Mouse (Mus musculus): Measurements from ENCODE around the gene Ptgr2. TPM values are rescaled to one million over a fixed set of nuclear protein-coding genes. Genes with fewer than 3 reads are reported as not detected.

The Ptgr2 gene
- polyA plus RNA-seq, 1 experiment, result 3.3 TPM

DNA sequence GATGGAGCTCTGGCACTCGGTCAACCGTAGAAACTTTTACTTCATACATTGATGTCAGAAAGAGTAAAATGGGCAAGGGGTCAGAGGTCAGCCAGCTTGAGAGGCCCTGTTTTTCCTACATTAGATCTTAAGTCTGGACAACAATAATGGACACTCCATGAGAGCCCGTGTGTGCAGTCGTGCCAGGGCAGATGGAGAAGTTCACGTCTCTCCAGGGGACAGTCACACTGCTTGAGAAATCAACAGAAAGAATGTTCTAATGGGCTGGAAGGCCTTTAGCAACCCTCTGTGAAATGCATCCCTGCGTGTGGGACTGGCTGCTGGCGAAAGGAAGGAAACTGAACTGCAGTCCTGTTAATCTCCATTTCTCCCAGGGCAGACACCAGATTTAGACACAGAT lies 24.7 kb upstream of the Ptgr2 start:
- peaks cover 34% of the 10 kb centered on the region for H3K4me1 ChIP-seq
- peaks cover 25% of the 10 kb centered on the region for H3K9me3 ChIP-seq
- no peak for TF ChIP-seq FLI1 (IDR thresholded peaks at IDR 0.05; ENCODE audit: low read length)
- TF ChIP-seq GATA1 (IDR thresholded peaks at IDR 0.05; ENCODE audit: borderline replicate concordance, low read length), result no peak
- H3K4me3 ChIP-seq (replicated peaks), result no peak overlapping the region
- H3K36me3 ChIP-seq (replicated peaks; ENCODE audit: low read length), result no peaks in the 10 kb centered on the region
- H3K27me3 ChIP-seq (replicated peaks), result peaks cover 13% of the 10 kb centered on the region

DNA sequence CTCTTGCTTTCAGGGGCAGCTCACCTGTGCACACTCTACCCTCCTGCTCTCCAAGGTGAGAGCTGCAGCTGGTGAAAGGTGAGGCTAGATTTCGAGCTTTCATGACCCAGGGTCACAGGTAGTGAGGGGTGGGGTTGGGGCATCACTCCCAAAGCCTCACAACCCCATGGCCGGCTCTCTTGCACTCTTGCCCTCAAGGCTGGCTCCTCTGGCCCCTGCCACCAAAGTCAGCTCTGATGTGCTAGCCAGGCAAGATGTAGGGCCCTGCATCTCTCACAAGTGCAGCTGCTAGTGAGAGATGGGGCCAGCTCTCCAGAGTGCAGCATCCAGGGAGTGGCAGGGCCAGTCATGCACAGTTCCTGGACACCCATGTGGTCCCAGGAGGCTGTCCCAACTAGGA lies 17.8 kb upstream of the Ptgr2 start:
- H3K36me3 ChIP-seq (replicated peaks; ENCODE audit: low read length), result no peaks in the 10 kb centered on the region
- no peak overlapping the region for H3K4me3 ChIP-seq (replicated peaks)
- H3K27me3 ChIP-seq (replicated peaks), result peaks cover 23% of the 10 kb centered on the region
- peaks cover 15% of the 10 kb centered on the region for H3K4me1 ChIP-seq
- TF ChIP-seq FLI1 (IDR thresholded peaks at IDR 0.05; ENCODE audit: low read length) (no peak), GATA1 (IDR thresholded peaks at IDR 0.05; ENCODE audit: borderline replicate concordance, low read length) (no peak)
- H3K9me3 ChIP-seq, result peaks cover 18% of the 10 kb centered on the region

GRCm38 (mm10) chr12:84273366-84273765 lies 11.7 kb upstream of the Ptgr2 start:
- peaks cover 2% of the 10 kb centered on the region for H3K27me3 ChIP-seq (replicated peaks)
- H3K36me3 ChIP-seq (replicated peaks; ENCODE audit: low read length), result peaks cover 3% of the 10 kb centered on the region
- H3K9me3 ChIP-seq, result peaks cover 22% of the 10 kb centered on the region
- H3K4me3 ChIP-seq (replicated peaks), result no peak overlapping the region
- TF ChIP-seq FLI1 (IDR thresholded peaks at IDR 0.05; ENCODE audit: low read length) (no peak), GATA1 (IDR thresholded peaks at IDR 0.05; ENCODE audit: borderline replicate concordance, low read length) (no peak)
- peaks cover 13% of the 10 kb centered on the region for H3K4me1 ChIP-seq

DNA sequence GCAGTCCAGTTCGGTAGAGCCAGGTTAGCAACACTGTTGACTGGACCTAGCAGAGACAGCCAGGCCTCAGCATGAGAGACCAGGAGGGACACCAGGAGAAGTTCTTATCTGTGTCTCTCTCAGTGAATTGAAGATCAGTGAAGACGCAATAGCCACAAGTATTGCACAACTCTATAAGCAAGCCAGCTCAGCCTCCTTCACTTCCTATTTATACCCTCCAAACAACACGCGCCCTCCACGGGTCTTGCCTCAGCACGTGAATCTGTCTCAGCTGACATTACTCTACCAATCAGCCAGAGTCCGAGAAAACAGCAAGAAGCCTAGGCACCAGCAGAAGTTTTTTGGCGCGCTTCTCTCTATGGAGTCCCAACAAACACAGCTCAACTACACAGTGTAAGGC lies 9.7 kb upstream of the Ptgr2 start:
- Histone ChIP-seq H3K9me3 (peaks cover 22% of the 10 kb centered on the region), H3K27me3 (replicated peaks) (peaks cover 2% of the 10 kb centered on the region), H3K4me3 (replicated peaks) (no peak overlapping the region), H3K36me3 (replicated peaks; ENCODE audit: low read length) (peaks cover 3% of the 10 kb centered on the region), H3K4me1 (peaks cover 8% of the 10 kb centered on the region)
- TF ChIP-seq FLI1 (IDR thresholded peaks at IDR 0.05; ENCODE audit: low read length), result no peak
- TF ChIP-seq GATA1 (IDR thresholded peaks at IDR 0.05; ENCODE audit: borderline replicate concordance, low read length), result no peak

DNA sequence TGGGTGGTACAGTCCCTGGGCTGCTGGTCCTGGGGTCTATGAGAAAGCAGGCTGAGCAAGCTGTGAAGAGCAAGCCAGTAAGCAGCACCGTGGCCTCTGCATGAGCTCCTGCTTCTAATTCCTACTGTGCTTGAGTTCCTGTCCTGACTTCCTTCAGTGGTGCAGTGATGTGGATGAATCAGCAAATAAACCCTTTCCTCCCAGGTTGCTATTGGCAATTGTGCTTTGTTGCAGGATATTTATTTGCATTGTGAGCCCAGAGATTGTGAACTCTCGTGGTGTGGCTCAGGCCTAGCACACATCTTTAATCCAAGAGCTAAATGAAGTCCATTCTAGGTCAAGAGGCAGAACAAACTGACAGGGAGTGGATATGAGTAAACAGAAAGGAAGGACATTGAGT lies 8.7 kb upstream of the Ptgr2 start:
- Histone ChIP-seq H3K36me3 (replicated peaks; ENCODE audit: low read length) (peaks cover 3% of the 10 kb centered on the region), H3K4me1 (peaks cover 8% of the 10 kb centered on the region), H3K4me3 (replicated peaks) (peak overlapping the region; percentile 46), H3K9me3 (peaks cover 19% of the 10 kb centered on the region), H3K27me3 (replicated peaks) (peaks cover 2% of the 10 kb centered on the region)
- TF ChIP-seq FLI1 (IDR thresholded peaks at IDR 0.05; ENCODE audit: low read length) (no peak), GATA1 (IDR thresholded peaks at IDR 0.05; ENCODE audit: borderline replicate concordance, low read length) (no peak)

DNA sequence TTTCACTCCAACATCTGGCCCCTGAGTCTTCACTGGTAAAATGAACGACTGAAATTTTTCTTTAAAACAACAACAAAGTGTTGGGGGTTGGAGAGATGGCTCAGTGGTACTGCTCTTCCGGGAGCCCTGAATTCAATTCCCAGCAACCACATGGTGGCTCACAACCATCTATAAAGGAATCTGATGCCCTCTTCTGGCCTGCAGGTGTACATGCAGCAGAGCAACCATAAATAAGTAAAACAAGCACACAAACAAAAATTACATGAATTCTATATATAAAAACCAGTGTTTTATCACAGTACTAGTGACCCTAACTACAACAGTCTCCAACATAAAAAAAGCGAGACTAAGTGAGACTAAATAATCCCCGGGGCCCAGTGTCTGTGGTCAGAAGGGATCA lies 8.2 kb upstream of the Ptgr2 start:
- Histone ChIP-seq H3K27me3 (replicated peaks) (peaks cover 2% of the 10 kb centered on the region), H3K4me3 (replicated peaks) (no peak overlapping the region), H3K4me1 (peaks cover 8% of the 10 kb centered on the region), H3K9me3 (peaks cover 19% of the 10 kb centered on the region), H3K36me3 (replicated peaks; ENCODE audit: low read length) (peaks cover 3% of the 10 kb centered on the region)
- TF ChIP-seq FLI1 (IDR thresholded peaks at IDR 0.05; ENCODE audit: low read length) (no peak), GATA1 (IDR thresholded peaks at IDR 0.05; ENCODE audit: borderline replicate concordance, low read length) (no peak)

DNA sequence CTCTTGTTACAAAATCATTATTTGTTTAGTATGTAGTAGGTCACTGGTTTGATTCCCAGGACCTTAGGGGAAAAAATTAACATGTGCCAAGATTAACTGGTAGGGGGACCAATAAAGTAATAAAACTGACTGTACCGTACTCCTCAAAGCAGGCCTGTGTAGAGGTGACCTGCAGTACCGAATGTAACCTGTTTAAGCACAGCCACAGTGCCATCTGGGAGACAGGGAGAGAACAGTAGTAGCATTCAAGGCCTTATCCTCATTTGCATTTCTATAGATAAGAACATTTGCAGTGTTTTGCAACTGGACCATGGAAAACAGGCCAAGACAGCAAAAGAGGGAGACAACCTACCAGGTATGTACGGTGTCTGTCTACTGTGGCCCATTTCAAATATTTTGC lies 7.2 kb upstream of the Ptgr2 start:
- Histone ChIP-seq H3K9me3 (peaks cover 19% of the 10 kb centered on the region), H3K27me3 (replicated peaks) (peaks cover 1% of the 10 kb centered on the region), H3K4me1 (peaks cover 8% of the 10 kb centered on the region), H3K36me3 (replicated peaks; ENCODE audit: low read length) (peaks cover 3% of the 10 kb centered on the region), H3K4me3 (replicated peaks) (no peak overlapping the region)
- TF ChIP-seq GATA1 (IDR thresholded peaks at IDR 0.05; ENCODE audit: borderline replicate concordance, low read length), result no peak
- TF ChIP-seq FLI1 (IDR thresholded peaks at IDR 0.05; ENCODE audit: low read length), result no peak

- Histone ChIP-seq H3K27me3 (replicated peaks) (peaks cover 1% of the 10 kb centered on the region), H3K4me3 (replicated peaks) (no peak overlapping the region), H3K4me1 (peaks cover 8% of the 10 kb centered on the region), H3K9me3 (peaks cover 19% of the 10 kb centered on the region), H3K36me3 (replicated peaks; ENCODE audit: low read length) (peaks cover 3% of the 10 kb centered on the region)
- TF ChIP-seq FLI1 (IDR thresholded peaks at IDR 0.05; ENCODE audit: low read length) (no peak), GATA1 (IDR thresholded peaks at IDR 0.05; ENCODE audit: borderline replicate concordance, low read length) (no peak)
Observed at GRCm38 (mm10) chr12:84278901-84279300, 6.1 kb upstream of the Ptgr2 start.

GRCm38 (mm10) chr12:84284391-84284790 lies 641 bp upstream of the Ptgr2 start:
- H3K4me1 ChIP-seq, result peaks cover 42% of the 10 kb centered on the region
- peaks cover 7% of the 10 kb centered on the region for H3K36me3 ChIP-seq (replicated peaks; ENCODE audit: low read length)
- TF ChIP-seq GATA1 (IDR thresholded peaks at IDR 0.05; ENCODE audit: borderline replicate concordance, low read length) (no peak), FLI1 (IDR thresholded peaks at IDR 0.05; ENCODE audit: low read length) (no peak)
- H3K27me3 ChIP-seq (replicated peaks), result peaks cover 1% of the 10 kb centered on the region
- H3K9me3 ChIP-seq, result no peaks in the 10 kb centered on the region
- peak overlapping the region; percentile 96 for H3K4me3 ChIP-seq (replicated peaks)

DNA sequence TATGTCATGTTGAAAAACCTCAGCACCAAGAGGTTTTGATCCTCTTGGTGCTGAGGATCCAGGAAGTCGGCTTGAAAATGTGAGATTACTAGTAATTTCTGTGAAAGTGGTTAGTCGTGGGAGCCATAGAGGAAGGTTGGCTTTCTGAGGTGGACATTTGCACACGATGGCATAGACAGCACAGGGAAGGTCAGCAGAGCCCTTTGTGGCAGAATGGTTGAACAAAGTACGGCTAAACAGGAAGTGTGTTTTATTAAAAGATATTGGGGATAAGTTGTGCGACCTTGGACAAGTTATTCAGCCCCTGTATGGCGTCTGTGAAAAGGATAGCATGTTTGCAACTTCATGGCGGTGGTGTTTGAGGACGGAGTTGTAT lies 549 bp downstream of the Ptgr2 start:
- Histone ChIP-seq H3K27me3 (replicated peaks) (peaks cover 1% of the 10 kb centered on the region), H3K4me3 (replicated peaks) (peak overlapping the region; percentile 96), H3K4me1 (peaks cover 42% of the 10 kb centered on the region), H3K36me3 (replicated peaks; ENCODE audit: low read length) (peaks cover 16% of the 10 kb centered on the region), H3K9me3 (no peaks in the 10 kb centered on the region)
- no peak for TF ChIP-seq GATA1 (IDR thresholded peaks at IDR 0.05; ENCODE audit: borderline replicate concordance, low read length)
- TF ChIP-seq FLI1 (IDR thresholded peaks at IDR 0.05; ENCODE audit: low read length), result no peak

DNA sequence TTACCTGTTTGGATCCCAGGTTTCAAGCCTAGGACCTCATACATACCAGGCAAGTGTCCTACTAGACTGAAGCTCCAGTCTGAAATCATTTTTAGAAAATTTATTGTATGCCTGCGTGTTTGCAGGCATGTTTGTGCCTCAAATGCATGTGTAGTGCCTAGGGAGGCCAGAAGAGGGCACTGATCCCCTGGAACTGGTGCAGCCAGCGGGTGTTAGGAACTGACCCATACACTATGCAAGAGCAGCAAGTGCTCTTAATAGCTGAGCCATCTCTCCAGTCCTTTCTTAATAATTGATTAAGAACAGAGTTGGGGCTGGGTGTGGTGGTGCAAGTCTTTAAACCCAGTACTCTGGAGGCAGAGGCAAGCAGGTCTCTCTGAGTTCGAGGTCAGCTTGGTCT lies 3.4 kb downstream of the Ptgr2 start:
- TF ChIP-seq GATA1 (IDR thresholded peaks at IDR 0.05; ENCODE audit: borderline replicate concordance, low read length), result no peak
- no peak for TF ChIP-seq FLI1 (IDR thresholded peaks at IDR 0.05; ENCODE audit: low read length)
- Histone ChIP-seq H3K27me3 (replicated peaks) (no peaks in the 10 kb centered on the region), H3K36me3 (replicated peaks; ENCODE audit: low read length) (peaks cover 40% of the 10 kb centered on the region), H3K4me1 (peaks cover 43% of the 10 kb centered on the region), H3K9me3 (no peaks in the 10 kb centered on the region), H3K4me3 (replicated peaks) (no peak overlapping the region)
